Mouse (Mus musculus) ES-Bruce4 (cell line): ENCODE measurements around the gene Ccdc85c. TPM values are rescaled to one million over a fixed set of nuclear protein-coding genes. Genes with fewer than 3 reads are reported as not detected.

Experiments used
- H3K27ac ChIP-seq: 2 replicates; pipeline ENCODE4 v1.5.1; 2012; ENCODE audit warnings: low read length, inconsistent platforms; ENCODE audit not compliant: insufficient read depth
- H3K27me3 ChIP-seq: 2 replicates; pipeline ENCODE4 v1.6.1; 2012; ENCODE audit warnings: mild to moderate bottlenecking, low read length, inconsistent platforms; ENCODE audit not compliant: control insufficient read depth, poor library complexity, insufficient read depth, severe bottlenecking
- H3K36me3 ChIP-seq: 2 replicates; pipeline ENCODE4 v1.6.1; 2012; ENCODE audit warnings: inconsistent platforms, mild to moderate bottlenecking, low read length, moderate library complexity; ENCODE audit not compliant: control insufficient read depth, poor library complexity, insufficient read depth, severe bottlenecking
- H3K4me1 ChIP-seq: one replicate; pipeline ENCODE4 v1.8.1; 2011; ENCODE audit warnings: low read length; ENCODE audit not compliant: control insufficient read depth, insufficient read depth
- H3K4me3 ChIP-seq: 2 replicates; pipeline ENCODE4 v1.5.1; 2011; ENCODE audit warnings: low read depth, mild to moderate bottlenecking, low read length
- H3K9ac ChIP-seq: 2 replicates; pipeline ENCODE4 v1.6.1; 2012; ENCODE audit warnings: low read depth, mild to moderate bottlenecking, inconsistent platforms; ENCODE audit not compliant: poor library complexity, severe bottlenecking
- H3K9me3 ChIP-seq: replicated peaks from 2 replicates; pipeline ENCODE4 v1.6.1; 2012; ENCODE audit warnings: mild to moderate bottlenecking, low read length, inconsistent platforms; ENCODE audit not compliant: control insufficient read depth, poor library complexity, insufficient read depth, severe bottlenecking
- CTCF ChIP-seq: IDR thresholded peaks from one replicate; pipeline ENCODE4 v1.8.1; 2011; ENCODE audit warnings: low read depth, low read length
- EP300 ChIP-seq: IDR thresholded peaks from 2 replicates; pipeline ENCODE4 v1.6.1; 2011; ENCODE audit warnings: low read depth, low read length; ENCODE audit not compliant: insufficient read depth
- POLR2A ChIP-seq: IDR thresholded peaks from one replicate; pipeline ENCODE4 v1.8.1; 2011; ENCODE audit warnings: low read length; ENCODE audit not compliant: insufficient read depth
- polyA plus RNA-seq: library from polyadenylated mRNA; stranded (reverse); fragments of >200 nt; gene quantifications from 2 replicates; pipeline ENCODE4 v1.2.4, GENCODE M21; 2011; ENCODE audit warnings: low read depth; ENCODE audit not compliant: missing spikeins, insufficient read depth, insufficient read length

The Ccdc85c gene
- polyA plus RNA-seq, 1 experiment: 21.0 TPM

DNA sequence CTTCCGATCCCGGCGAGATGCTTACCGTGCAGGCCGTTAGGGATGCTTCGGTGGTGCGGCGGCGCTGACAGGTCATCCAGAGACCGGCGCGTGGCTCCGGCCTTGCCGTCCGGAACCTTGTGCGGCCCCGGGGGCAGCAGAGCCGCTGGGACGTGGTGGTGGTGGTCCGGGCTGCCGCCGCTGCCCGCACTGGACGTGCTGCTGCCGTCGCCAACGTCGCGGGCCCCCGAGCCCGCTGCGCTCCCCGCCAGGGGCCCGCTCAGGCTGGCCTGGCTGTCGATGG lies 971 bp downstream of the Ccdc85c start:
- no peaks in the 10 kb centered on the region for H3K27me3 ChIP-seq
- no peak overlapping the region for H3K27ac ChIP-seq
- peak overlapping the region; percentile 61 for H3K4me3 ChIP-seq
- no peaks in the 10 kb centered on the region for H3K9me3 ChIP-seq
- peaks cover 7% of the 10 kb centered on the region for H3K4me1 ChIP-seq
- H3K36me3 ChIP-seq: no peaks in the 10 kb centered on the region; the same call in none of the 2 replicates
- H3K9ac ChIP-seq: peak overlapping the region; percentile 89
- TF ChIP-seq CTCF (no peak), POLR2A (no peak), EP300 (no peak)

DNA sequence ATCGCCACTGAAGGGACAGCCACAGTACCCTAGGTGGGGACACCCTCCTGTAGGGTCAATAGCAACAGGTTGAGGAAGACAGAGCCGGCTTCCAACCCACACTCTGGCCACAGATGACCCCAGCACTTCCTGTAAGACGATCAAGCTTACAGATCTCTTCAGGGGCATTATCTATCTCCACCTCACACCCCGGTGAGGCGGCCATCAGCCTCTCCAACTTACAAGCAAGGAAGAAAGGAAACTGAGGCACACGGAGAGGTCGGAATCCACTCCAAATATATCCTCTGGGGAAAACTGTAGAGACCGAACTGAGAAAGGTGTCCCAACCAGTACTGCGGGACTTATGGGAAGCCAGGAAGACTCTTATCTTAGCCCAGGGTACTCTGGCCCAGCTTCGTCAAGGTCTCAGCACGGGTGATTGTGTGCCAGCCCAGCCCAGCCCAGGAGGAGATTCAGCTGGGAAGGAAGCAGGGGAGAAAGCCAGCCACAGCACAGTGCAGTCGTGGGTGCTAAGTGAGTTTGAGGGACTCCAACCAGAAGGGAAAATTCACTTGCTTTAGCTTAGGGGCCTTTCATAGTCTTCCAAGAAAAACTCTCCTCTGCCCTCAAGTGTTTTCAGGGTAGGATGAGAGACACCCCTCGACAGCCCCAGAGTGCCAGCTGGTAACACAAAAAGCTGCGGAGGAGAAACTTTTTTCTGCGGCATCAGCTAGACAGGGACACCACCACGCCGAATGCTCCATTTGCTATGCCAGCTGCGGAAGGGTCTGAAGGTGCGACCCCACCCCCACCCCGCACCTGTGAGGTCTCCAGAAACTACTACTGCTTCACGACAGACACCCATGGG lies 1.5 kb downstream of the Ccdc85c start:
- H3K9ac ChIP-seq: peak overlapping the region; percentile 89
- TF ChIP-seq POLR2A (no peak), CTCF (no peak), EP300 (no peak)
- H3K9me3 ChIP-seq: no peaks in the 10 kb centered on the region
- H3K27ac ChIP-seq: no peak overlapping the region
- H3K36me3 ChIP-seq: no peaks in the 10 kb centered on the region; the same call in none of the 2 replicates
- no peaks in the 10 kb centered on the region for H3K27me3 ChIP-seq
- H3K4me3 ChIP-seq: peak overlapping the region; percentile 61
- peaks cover 8% of the 10 kb centered on the region for H3K4me1 ChIP-seq

DNA sequence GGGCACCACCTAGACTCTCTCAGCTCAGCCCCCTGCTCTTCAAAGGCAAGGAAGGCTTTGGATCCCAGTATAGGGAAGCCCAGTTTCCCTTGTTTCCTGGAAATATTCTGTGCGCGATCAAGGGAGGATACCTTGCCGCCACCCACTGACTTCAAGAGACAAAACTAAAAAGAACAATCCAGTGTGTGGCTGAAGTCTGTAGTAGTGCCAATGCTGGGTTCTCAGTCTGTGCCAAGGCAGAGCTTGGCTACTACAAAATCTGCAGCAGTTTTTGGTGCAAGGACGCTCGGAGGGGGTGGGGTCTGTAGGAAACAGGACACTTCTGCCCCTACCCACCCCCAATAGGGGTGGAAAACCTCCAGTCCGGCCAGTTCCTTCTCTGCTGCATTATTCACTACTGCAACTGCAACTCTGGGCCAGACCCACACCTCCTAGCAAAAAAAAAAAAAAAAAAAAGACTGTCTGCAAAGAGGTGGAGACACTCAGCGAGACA lies 3.0 kb downstream of the Ccdc85c start:
- Histone ChIP-seq H3K36me3 (no peaks in the 10 kb centered on the region; the same call in none of the 2 replicates), H3K27ac (no peak overlapping the region), H3K27me3 (no peaks in the 10 kb centered on the region), H3K9ac (no peak overlapping the region), H3K9me3 (no peaks in the 10 kb centered on the region), H3K4me3 (no peak overlapping the region), H3K4me1 (peaks cover 3% of the 10 kb centered on the region)
- TF ChIP-seq POLR2A (no peak), CTCF (no peak), EP300 (no peak)

DNA sequence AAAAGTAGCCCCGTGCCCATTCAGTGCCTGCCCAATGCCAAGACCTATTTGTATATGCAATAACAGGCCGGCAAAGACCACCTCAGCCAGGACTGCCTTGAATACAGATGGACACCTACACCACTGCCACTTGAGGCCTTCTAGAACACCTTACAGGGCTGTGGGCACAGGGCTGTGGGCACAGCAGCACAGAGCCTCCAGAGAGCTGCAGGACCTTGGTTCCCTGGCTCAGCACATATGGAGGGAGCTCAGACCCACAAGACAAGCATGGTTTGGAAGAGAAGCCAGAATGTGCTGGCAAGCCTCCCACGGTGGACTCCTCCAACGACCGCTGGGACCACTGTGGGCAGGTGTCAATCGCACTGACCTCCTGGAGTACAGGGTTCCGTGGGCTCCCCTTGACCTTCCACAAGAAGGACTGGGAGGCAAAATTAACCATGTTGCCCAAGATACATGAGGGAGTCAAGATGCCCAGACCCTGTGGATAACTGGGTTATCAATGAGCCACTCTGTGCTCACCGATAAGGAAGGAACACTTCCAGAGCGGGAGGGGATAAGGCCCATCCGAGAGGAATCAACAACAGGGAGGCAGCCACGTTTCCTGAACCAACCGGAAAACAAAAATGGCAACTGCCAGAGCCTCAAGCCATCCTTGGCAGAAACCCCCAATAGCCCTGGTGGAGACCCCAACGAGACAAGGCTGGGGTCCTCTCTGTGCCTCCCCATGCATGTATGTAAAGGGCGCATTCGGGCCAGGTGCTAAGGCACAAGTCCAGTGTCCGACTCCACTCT lies 3.7 kb downstream of the Ccdc85c start:
- H3K4me1 ChIP-seq: peaks cover 3% of the 10 kb centered on the region
- no peaks in the 10 kb centered on the region for H3K9me3 ChIP-seq
- no peak overlapping the region for H3K9ac ChIP-seq
- no peak for TF ChIP-seq POLR2A
- no peak for TF ChIP-seq EP300
- TF ChIP-seq CTCF: no peak
- H3K4me3 ChIP-seq: no peak overlapping the region
- no peak overlapping the region for H3K27ac ChIP-seq
- no peaks in the 10 kb centered on the region for H3K27me3 ChIP-seq
- no peaks in the 10 kb centered on the region; the same call in none of the 2 replicates for H3K36me3 ChIP-seq

DNA sequence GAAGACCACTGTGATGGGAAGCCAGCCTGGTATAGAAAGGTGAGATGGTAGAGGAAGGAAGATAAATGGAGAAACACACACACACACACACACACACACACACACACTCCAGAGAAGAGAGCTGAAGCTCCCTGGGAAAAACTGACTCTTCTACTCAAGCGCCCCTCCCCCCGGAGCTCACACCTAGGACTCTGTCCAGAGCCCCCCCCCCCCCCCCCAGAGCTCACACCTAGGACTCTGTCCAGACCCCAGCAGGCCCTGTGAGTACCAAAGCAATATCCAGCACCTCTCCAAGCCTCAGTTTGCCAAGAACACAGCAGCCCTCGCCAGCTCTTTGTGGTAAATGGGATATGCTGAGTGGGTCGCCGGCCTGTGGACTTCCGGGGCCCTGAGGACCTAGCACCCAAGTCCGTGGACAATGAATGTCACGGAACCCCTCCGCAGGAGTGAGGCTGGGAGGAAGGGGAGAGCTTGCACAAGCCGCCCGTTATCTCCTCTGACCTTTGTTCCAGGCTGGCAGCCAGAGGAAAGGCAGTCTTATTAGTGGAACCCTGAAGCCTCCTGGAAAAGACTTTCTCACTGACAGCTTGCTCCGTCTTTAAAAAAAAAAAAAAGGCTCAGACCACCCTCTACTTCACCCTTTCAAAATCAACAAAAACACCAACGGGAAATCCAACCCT lies 4.8 kb downstream of the Ccdc85c start:
- H3K36me3 ChIP-seq: no peaks in the 10 kb centered on the region; the same call in none of the 2 replicates
- H3K27ac ChIP-seq: no peak overlapping the region
- no peaks in the 10 kb centered on the region for H3K27me3 ChIP-seq
- TF ChIP-seq EP300 (no peak), POLR2A (no peak), CTCF (no peak)
- H3K9ac ChIP-seq: no peak overlapping the region
- H3K9me3 ChIP-seq: no peaks in the 10 kb centered on the region
- H3K4me3 ChIP-seq: no peak overlapping the region
- peaks cover 3% of the 10 kb centered on the region for H3K4me1 ChIP-seq
